Comparison of ENCODE assay signal across 20 mouse cellular contexts in the genomic region with DNA sequence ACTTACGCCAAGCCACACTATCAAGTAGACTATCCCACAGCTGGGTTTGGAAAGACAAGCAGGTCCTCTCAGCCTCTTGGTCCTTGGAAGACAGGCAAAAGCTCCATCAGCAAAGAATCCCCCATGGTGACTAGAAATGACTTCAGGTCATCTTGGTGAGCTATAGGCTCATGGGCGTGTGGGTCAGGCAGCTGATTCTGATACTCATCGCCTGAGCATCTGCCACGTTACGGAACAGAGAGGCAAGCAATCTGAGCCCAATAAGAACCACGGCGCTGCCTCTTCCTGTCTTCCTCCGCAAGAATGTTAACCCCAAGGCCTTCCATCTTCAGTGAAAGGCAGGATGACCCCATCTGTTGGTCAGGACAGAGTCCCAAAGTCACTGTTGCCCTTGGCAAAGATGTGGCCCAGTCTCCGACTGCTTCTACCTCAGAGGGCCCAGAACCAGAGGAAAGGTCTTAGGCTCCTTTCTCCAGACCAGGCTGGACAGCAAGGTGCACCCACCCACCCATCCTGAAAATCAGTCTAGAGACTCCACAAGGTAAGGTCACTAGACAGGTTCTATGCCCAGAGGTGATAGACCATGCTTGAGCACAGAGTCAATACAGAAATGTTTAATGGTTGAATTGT. TPM values are rescaled to one million over a fixed set of nuclear protein-coding genes. Genes with fewer than 3 reads are reported as not detected.
DNase-seq lines count a peak whose midpoint lies in the region; ATAC-seq lines count a peak whose summit lies in the region.
"Had no signal": no experiment of that assay in that cellular context is flagged by ENCODE, and none has a peak within 500 bp of the region (broad histone marks: within the 10 kb centered on the region; RNA-seq: fewer than 3 reads in every experiment).

No protein-coding gene starts in this region.

- peaks cover 25% of the 10 kb centered on the region for H3K4me1 ChIP-seq in heart, embryonic 10.5 days
- H3K4me1 ChIP-seq in intestine, embryonic 15.5 days (replicated peaks), result peaks cover 27% of the 10 kb centered on the region
- H3K4me1 ChIP-seq in liver, embryonic 13.5 days (replicated peaks), result peaks cover 74% of the 10 kb centered on the region
- H3K4me1 ChIP-seq in stomach, embryonic 16.5 days (ENCODE audit: control insufficient read depth, insufficient read depth, low read length), result peaks cover 18% of the 10 kb centered on the region
- H3K4me1 ChIP-seq: embryonic facial prominence, embryonic 10.5 days had no signal

- intact Hi-C loops in heart, postnatal 10 days (cut with DNase I), result no loop called here

- H3K27ac ChIP-seq in heart, embryonic 10.5 days, result no peak overlapping the region
- peak overlapping the region; percentile 87; the same call in 1 of the 2 replicates for H3K27ac ChIP-seq in intestine, embryonic 15.5 days
- peak overlapping the region; percentile 99 for H3K27ac ChIP-seq in liver, embryonic 13.5 days
- H3K27ac ChIP-seq in stomach, embryonic 16.5 days (ENCODE audit: low read length), result peak overlapping the region; percentile 81
- H3K27ac ChIP-seq: embryonic facial prominence, embryonic 10.5 days; hindbrain, embryonic 15.5 days; limb, embryonic 13.5 days had no signal

- no peak overlapping the region for H3K4me3 ChIP-seq in heart, embryonic 10.5 days
- H3K4me3 ChIP-seq in intestine, embryonic 15.5 days (replicated peaks), result no peak overlapping the region
- H3K4me3 ChIP-seq in liver, embryonic 13.5 days (replicated peaks), result no peak overlapping the region
- no peak overlapping the region for H3K4me3 ChIP-seq in stomach, embryonic 16.5 days (replicated peaks; ENCODE audit: low read length)
- H3K4me3 ChIP-seq: embryonic facial prominence, embryonic 10.5 days; forebrain, embryonic 10.5 days; heart, embryonic 15.5 days; hindbrain, embryonic 15.5 days; limb, embryonic 13.5 days; midbrain, embryonic 13.5 days had no signal

- DNase-seq in heart, embryonic 10.5 days (ENCODE audit: low spot score), result peak; percentile 58
- no peak for DNase-seq in heart, postnatal 10 days
- no peak for DNase-seq in liver, embryonic 13.5 days
- no peak for DNase-seq in thymus, postnatal 14 days
- no peak for DNase-seq in right cerebral cortex, adult 18-20 months
- DNase-seq: gastrocnemius, postnatal 36 days; right cerebral cortex, postnatal 25 days had no signal

- no peak overlapping the region for H3K9ac ChIP-seq in intestine, embryonic 15.5 days
- no peak overlapping the region for H3K9ac ChIP-seq in liver, embryonic 13.5 days
- no peak overlapping the region for H3K9ac ChIP-seq in stomach, embryonic 16.5 days (ENCODE audit: low read length)
- H3K9ac ChIP-seq: heart, embryonic 15.5 days; hindbrain, embryonic 15.5 days had no signal

- no peak overlapping the region for H3K4me2 ChIP-seq in intestine, embryonic 15.5 days (replicated peaks)
- H3K4me2 ChIP-seq in liver, embryonic 13.5 days, result no peak overlapping the region
- no peak overlapping the region for H3K4me2 ChIP-seq in stomach, embryonic 16.5 days (ENCODE audit: low read depth, low read length)
- H3K4me2 ChIP-seq: heart, embryonic 15.5 days; hindbrain, embryonic 15.5 days; limb, embryonic 13.5 days; midbrain, embryonic 13.5 days had no signal

- ATAC-seq in intestine, embryonic 15.5 days, result no peak
- no peak for ATAC-seq in liver, embryonic 13.5 days (ENCODE audit: low read depth)
- no peak for ATAC-seq in stomach, embryonic 16.5 days (ENCODE audit: insufficient read depth, low FRiP score)

- no peaks in the 10 kb centered on the region for H3K9me3 ChIP-seq in heart, embryonic 10.5 days
- H3K9me3 ChIP-seq in intestine, embryonic 15.5 days, result no peaks in the 10 kb centered on the region
- no peaks in the 10 kb centered on the region for H3K9me3 ChIP-seq in liver, embryonic 13.5 days (replicated peaks)
- no peaks in the 10 kb centered on the region for H3K9me3 ChIP-seq in stomach, embryonic 16.5 days (replicated peaks; ENCODE audit: control insufficient read depth, low read length)
- H3K9me3 ChIP-seq: embryonic facial prominence, embryonic 10.5 days; forebrain, embryonic 10.5 days; heart, embryonic 15.5 days; hindbrain, embryonic 15.5 days; limb, embryonic 13.5 days; midbrain, embryonic 13.5 days had no signal

- peaks cover 9% of the 10 kb centered on the region; the same call in 1 of the 2 replicates for H3K36me3 ChIP-seq in heart, embryonic 10.5 days
- H3K36me3 ChIP-seq in intestine, embryonic 15.5 days, result 0 out of 2 replicates have a peak, but pooled peaks cover 7% of the 10 kb centered on the region
- peaks cover 47% of the 10 kb centered on the region for H3K36me3 ChIP-seq in liver, embryonic 13.5 days
- no peaks in the 10 kb centered on the region for H3K36me3 ChIP-seq in stomach, embryonic 16.5 days (ENCODE audit: control insufficient read depth, insufficient read depth, low read length)

- 89% methylated on average over 9 of the region's 9 CpGs for WGBS in heart, embryonic 10.5 days
- WGBS in intestine, embryonic 15.5 days, result 93% methylated on average over 9 of the region's 9 CpGs
- 88% methylated on average over 9 of the region's 9 CpGs for WGBS in liver, embryonic 13.5 days (ENCODE audit: insufficient replicate concordance)
- WGBS in stomach, embryonic 16.5 days, result 93% methylated on average over 9 of the region's 9 CpGs

- no peaks in the 10 kb centered on the region for H3K27me3 ChIP-seq in heart, embryonic 10.5 days (ENCODE audit: insufficient read depth, poor library complexity, severe bottlenecking)
- no peaks in the 10 kb centered on the region for H3K27me3 ChIP-seq in intestine, embryonic 15.5 days (replicated peaks)
- no peaks in the 10 kb centered on the region for H3K27me3 ChIP-seq in liver, embryonic 13.5 days
- H3K27me3 ChIP-seq in stomach, embryonic 16.5 days (ENCODE audit: control insufficient read depth, insufficient read depth, low read length), result no peaks in the 10 kb centered on the region
- H3K27me3 ChIP-seq: heart, embryonic 15.5 days; hindbrain, embryonic 15.5 days; limb, embryonic 13.5 days; midbrain, embryonic 13.5 days had no signal

RNA-seq across cellular contexts. Expression of gene Gp9, which starts 10.5 kb away (rescaled TPM):
- 4.8 and 6.2 TPM in 2 replicates for polyA plus RNA-seq in heart, embryonic 10.5 days (2016; fragmentation: Nextera tagmentation; extraction: Ambion mirVana)
- 1 to 10 TPM in 1 of 2 experiments, under 1 TPM in 1; 0.72 to 1.3 TPM for total RNA-seq in heart, postnatal 10 days (2021)
- polyA plus RNA-seq in intestine, embryonic 15.5 days (2015; fragmentation: Nextera tagmentation; extraction: Ambion mirVana), result 1.4 and 2.2 TPM in 2 replicates
- polyA plus RNA-seq in liver, embryonic 13.5 days (2015; fragmentation: Nextera tagmentation; extraction: Ambion mirVana), result 32.7 and 35.6 TPM in 2 replicates
- polyA plus RNA-seq in stomach, embryonic 16.5 days (2015; fragmentation: Nextera tagmentation; extraction: Ambion mirVana), result 1.2 and 1.4 TPM in 2 replicates
- total RNA-seq: adrenal gland, postnatal 36 days; ES-E14; gastrocnemius, adult 18-20 months; gastrocnemius, postnatal 36 days had no signal

RNA-seq across cellular contexts. Expression of gene Rab43, which starts 23.6 kb away (rescaled TPM):
- polyA plus RNA-seq in heart, embryonic 10.5 days (2016; fragmentation: Nextera tagmentation; extraction: Ambion mirVana), result 4.4 and 5.1 TPM in 2 replicates
- total RNA-seq in heart, postnatal 10 days (2021), result 10 to 100 TPM; 16.9 to 26.4 TPM
- 11.0 and 12.2 TPM in 2 replicates for polyA plus RNA-seq in intestine, embryonic 15.5 days (2015; fragmentation: Nextera tagmentation; extraction: Ambion mirVana)
- polyA plus RNA-seq in liver, embryonic 13.5 days (2015; fragmentation: Nextera tagmentation; extraction: Ambion mirVana), result 20.6 and 24.1 TPM in 2 replicates
- polyA plus RNA-seq in stomach, embryonic 16.5 days (2015; fragmentation: Nextera tagmentation; extraction: Ambion mirVana), result 8.9 and 10.7 TPM in 2 replicates

RNA-seq across cellular contexts. Expression of gene Gm45140, which starts 47.2 kb away (rescaled TPM):
- 2.3 and 2.5 TPM in 2 replicates for polyA plus RNA-seq in heart, embryonic 10.5 days (2016; fragmentation: Nextera tagmentation; extraction: Ambion mirVana)
- total RNA-seq in heart, postnatal 10 days (2021), result 1 to 10 TPM; 1.6 to 2.9 TPM
- 3.3 and 4.1 TPM in 2 replicates for polyA plus RNA-seq in intestine, embryonic 15.5 days (2015; fragmentation: Nextera tagmentation; extraction: Ambion mirVana)
- polyA plus RNA-seq in liver, embryonic 13.5 days (2015; fragmentation: Nextera tagmentation; extraction: Ambion mirVana), result 3.5 and 5.8 TPM in 2 replicates
- 3.0 and 6.1 TPM in 2 replicates for polyA plus RNA-seq in stomach, embryonic 16.5 days (2015; fragmentation: Nextera tagmentation; extraction: Ambion mirVana)

RNA-seq across cellular contexts. Expression of gene Isy1, which starts 50.2 kb away (rescaled TPM):
- 31.6 and 44.0 TPM in 2 replicates for polyA plus RNA-seq in heart, embryonic 10.5 days (2016; fragmentation: Nextera tagmentation; extraction: Ambion mirVana)
- 10 to 100 TPM; 22.2 to 26.2 TPM for total RNA-seq in heart, postnatal 10 days (2021)
- polyA plus RNA-seq in intestine, embryonic 15.5 days (2015; fragmentation: Nextera tagmentation; extraction: Ambion mirVana), result 50.7 and 58.1 TPM in 2 replicates
- polyA plus RNA-seq in liver, embryonic 13.5 days (2015; fragmentation: Nextera tagmentation; extraction: Ambion mirVana), result 51.5 and 63.6 TPM in 2 replicates
- polyA plus RNA-seq in stomach, embryonic 16.5 days (2015; fragmentation: Nextera tagmentation; extraction: Ambion mirVana), result 40.1 and 48.1 TPM in 2 replicates

RNA-seq across cellular contexts. Expression of gene Efcc1, which starts 57.7 kb away (rescaled TPM):
- 0.21 and 0.25 TPM in 2 replicates for polyA plus RNA-seq in heart, embryonic 10.5 days (2016; fragmentation: Nextera tagmentation; extraction: Ambion mirVana)
- total RNA-seq in heart, postnatal 10 days (2021), result 1 to 10 TPM; 2.8 to 3.0 TPM
- polyA plus RNA-seq in intestine, embryonic 15.5 days (2015; fragmentation: Nextera tagmentation; extraction: Ambion mirVana), result 0.90 and 1.0 TPM in 2 replicates
- polyA plus RNA-seq in liver, embryonic 13.5 days (2015; fragmentation: Nextera tagmentation; extraction: Ambion mirVana), result 0.16 and 0.35 TPM in 2 replicates
- polyA plus RNA-seq in stomach, embryonic 16.5 days (2015; fragmentation: Nextera tagmentation; extraction: Ambion mirVana), result 0.90 and 1.3 TPM in 2 replicates
- total RNA-seq: ES-E14; monocyte, adult 5-6 weeks; neutrophil, adult 5-6 weeks had no signal
